Mouse (Mus musculus) E14TG2a.4 (cell line): ENCODE measurements at regions not wholly inside any gene's neighbourhood (a gene's known extent, or its start where the extent isn't known, plus 50 kb on each side); places are given as distances from the start of the nearest gene placed in this dataset.

Experiments
- CTCF ChIP-seq: conservative IDR thresholded peaks from 2 replicates; pipeline ENCODE4 v1.5.1; 2014; ENCODE audit warnings: low read length
- NANOG ChIP-seq: IDR thresholded peaks from 2 replicates; pipeline ENCODE4 v1.6.1; 2014; ENCODE audit warnings: borderline replicate concordance, low read length, mixed read lengths
- POU5F1 ChIP-seq: IDR thresholded peaks from 2 replicates; pipeline ENCODE4 v1.6.1; 2014; ENCODE audit warnings: low read length, borderline replicate concordance

DNA sequence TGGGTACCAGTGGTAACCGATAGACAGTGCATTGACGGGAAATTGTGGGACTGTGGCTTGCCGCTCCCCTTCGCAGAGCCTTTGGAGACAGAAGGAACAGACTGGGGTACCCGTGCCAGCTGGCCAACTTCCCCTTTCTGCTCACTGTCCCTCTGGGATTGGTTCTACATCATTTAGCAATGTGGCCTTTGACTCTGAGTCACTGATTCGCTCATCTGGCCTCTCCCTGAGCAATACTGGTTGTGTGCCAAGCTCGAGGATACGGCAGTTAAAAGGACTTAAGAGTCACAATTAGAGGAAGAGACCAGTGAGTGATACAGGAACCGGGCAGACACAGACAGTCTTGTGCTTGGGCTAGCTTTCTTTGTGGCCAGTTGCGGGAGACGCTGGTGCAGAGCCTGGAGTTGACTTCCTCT, 117.4 kb upstream of the Zfp507 start:
- TF ChIP-seq CTCF (no peak), NANOG (no peak), POU5F1 (no peak)
